Mouse (Mus musculus): ENCODE data around the gene Cstb. TPM values are rescaled to one million over a fixed set of nuclear protein-coding genes. Genes with fewer than 3 reads are reported as not detected.
A peak's percentile ranks its signal among the peaks of the same experiment; 100 is the strongest.

Cstb gene
- polyA plus RNA-seq, 1 experiment from 2014 or later, result 97.0 TPM

DNA sequence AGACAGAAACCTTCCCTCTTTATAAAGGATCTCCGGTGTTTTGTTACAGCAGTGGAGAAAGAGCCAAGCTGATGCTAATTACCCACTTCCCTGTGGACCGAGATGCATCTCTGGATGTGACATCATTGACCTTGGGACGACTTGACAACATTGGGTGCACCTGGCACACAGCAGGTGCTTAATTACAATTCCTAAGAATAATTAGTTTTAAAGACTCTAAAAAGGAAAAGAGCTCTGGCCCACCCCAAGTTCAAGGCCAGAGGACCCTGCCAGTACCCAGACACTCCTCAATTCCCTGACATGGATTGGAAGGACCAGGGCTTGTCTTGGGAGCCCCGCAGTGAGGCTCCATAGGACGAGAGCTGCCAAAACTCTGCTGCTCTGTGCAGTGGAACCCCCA lies 16.1 kb downstream of the Cstb start:
- Histone ChIP-seq H3K27ac (replicated peaks) (no peak overlapping the region), H3K9ac (replicated peaks) (no peak overlapping the region)

GRCm38 (mm10) chr10:78442292-78442691 lies 16.8 kb downstream of the Cstb start:
- no peak for ATAC-seq (ENCODE audit: low FRiP score)
- 97% methylated on average over 3 of the region's 3 CpGs for WGBS
- peaks cover 68% of the 10 kb centered on the region for H3K36me3 ChIP-seq
- H3K9ac ChIP-seq (replicated peaks), result no peak overlapping the region
- no peaks in the 10 kb centered on the region for H3K9me3 ChIP-seq (replicated peaks)
- H3K27ac ChIP-seq (replicated peaks), result no peak overlapping the region
- no peak overlapping the region for H3K4me3 ChIP-seq (replicated peaks)
- H3K4me1 ChIP-seq, result no peaks in the 10 kb centered on the region
- H3K27me3 ChIP-seq (replicated peaks), result no peaks in the 10 kb centered on the region
- H3K4me2 ChIP-seq, result no peak overlapping the region

More for the DNA sequence above, 16.1 kb downstream of the Cstb start:
- no peak for ATAC-seq (ENCODE audit: low FRiP score)
- no peaks in the 10 kb centered on the region for H3K9me3 ChIP-seq (replicated peaks)
- 85% methylated on average over 5 of the region's 5 CpGs for WGBS
- peaks cover 61% of the 10 kb centered on the region for H3K36me3 ChIP-seq
- no peak overlapping the region for H3K4me2 ChIP-seq
- no peaks in the 10 kb centered on the region for H3K27me3 ChIP-seq (replicated peaks)
- H3K4me3 ChIP-seq (replicated peaks), result no peak overlapping the region
- no peaks in the 10 kb centered on the region for H3K4me1 ChIP-seq

DNA sequence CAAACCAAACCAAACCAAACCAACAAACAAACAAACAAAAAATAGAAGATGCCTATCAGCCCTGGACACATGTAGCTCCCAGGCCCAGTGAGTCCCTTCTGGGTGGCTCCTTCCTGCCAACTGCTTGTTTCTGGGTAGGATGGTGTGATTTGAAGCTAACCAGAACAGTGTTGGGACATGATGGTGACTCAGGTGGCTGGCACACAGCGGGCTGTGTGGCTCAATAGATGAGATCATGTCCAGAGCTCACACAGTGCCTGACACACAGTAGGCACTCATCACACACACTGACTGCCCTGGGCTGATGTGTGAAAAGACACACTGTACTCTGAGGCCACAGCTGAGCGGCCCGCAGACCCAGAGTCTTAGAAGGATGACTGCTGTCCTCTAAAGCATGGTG lies 20.7 kb downstream of the Cstb start:
- Histone ChIP-seq H3K9ac (replicated peaks) (no peak overlapping the region), H3K4me1 (no peaks in the 10 kb centered on the region), H3K9me3 (replicated peaks) (no peaks in the 10 kb centered on the region), H3K27ac (replicated peaks) (no peak overlapping the region), H3K36me3 (peaks cover 92% of the 10 kb centered on the region), H3K4me3 (replicated peaks) (no peak overlapping the region), H3K4me2 (no peak overlapping the region), H3K27me3 (replicated peaks) (no peaks in the 10 kb centered on the region)
- WGBS, result 96% methylated on average over 3 of the region's 3 CpGs
- no peak for ATAC-seq (ENCODE audit: low FRiP score)

DNA sequence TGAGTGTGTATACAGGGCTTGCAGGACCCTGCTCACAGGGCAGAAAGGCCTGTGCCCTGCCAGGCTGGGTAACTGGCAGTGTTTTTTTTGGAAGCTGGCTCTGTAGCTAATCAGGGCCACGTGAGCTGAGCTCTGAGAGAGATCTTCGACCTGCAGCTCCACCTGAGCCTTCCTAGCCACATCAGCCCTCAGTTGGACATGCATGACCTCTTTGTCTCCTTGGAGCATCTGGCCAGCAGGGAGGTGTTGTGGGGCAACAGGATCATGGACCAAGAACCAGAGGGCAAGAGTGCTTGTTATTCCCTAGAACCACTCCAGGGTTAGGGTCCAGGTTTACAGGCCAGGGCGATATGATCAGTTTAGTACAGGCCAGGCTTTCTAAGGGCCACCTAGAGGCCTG lies 21.9 kb downstream of the Cstb start:
- Histone ChIP-seq H3K27me3 (replicated peaks) (no peaks in the 10 kb centered on the region), H3K36me3 (peaks cover 82% of the 10 kb centered on the region), H3K4me2 (no peak overlapping the region), H3K27ac (replicated peaks) (no peak overlapping the region), H3K4me1 (peaks cover 2% of the 10 kb centered on the region), H3K4me3 (replicated peaks) (no peak overlapping the region), H3K9ac (replicated peaks) (no peak overlapping the region), H3K9me3 (replicated peaks) (no peaks in the 10 kb centered on the region)
- WGBS, result 91% methylated on average over 3 of the region's 3 CpGs
- no peak for ATAC-seq (ENCODE audit: low FRiP score)

DNA sequence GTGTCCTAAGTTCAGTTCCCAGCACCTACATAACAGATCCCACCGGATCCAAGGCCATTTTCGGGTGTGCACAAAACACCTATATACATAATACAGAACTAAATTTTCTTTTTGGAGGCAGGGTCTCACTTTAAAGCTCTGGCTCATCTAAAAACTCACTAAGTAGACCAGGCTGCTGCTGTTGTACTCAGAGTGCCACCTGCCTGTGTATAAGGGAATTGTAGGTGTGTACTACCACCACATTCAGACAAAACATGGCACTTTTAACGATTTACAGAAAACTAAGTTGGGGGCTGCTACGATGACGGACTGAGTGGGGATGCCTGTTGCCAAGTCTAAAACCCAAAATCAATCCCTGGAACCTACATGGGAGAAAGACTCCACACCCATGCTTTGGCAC lies 25.3 kb downstream of the Cstb start:
- H3K4me3 ChIP-seq (replicated peaks), result no peak overlapping the region
- H3K36me3 ChIP-seq, result peaks cover 51% of the 10 kb centered on the region
- H3K9me3 ChIP-seq (replicated peaks), result no peaks in the 10 kb centered on the region
- ATAC-seq (ENCODE audit: low FRiP score), result no peak
- no peak overlapping the region for H3K27ac ChIP-seq (replicated peaks)
- WGBS, result 94% methylated on average over 5 of the region's 5 CpGs
- H3K27me3 ChIP-seq (replicated peaks), result no peaks in the 10 kb centered on the region
- H3K4me1 ChIP-seq, result peaks cover 21% of the 10 kb centered on the region
- H3K4me2 ChIP-seq, result no peak overlapping the region
- no peak overlapping the region for H3K9ac ChIP-seq (replicated peaks)

GRCm38 (mm10) chr10:78452641-78453040 lies 27.2 kb downstream of the Cstb start:
- Histone ChIP-seq H3K9ac (replicated peaks) (no peak overlapping the region), H3K4me2 (no peak overlapping the region), H3K4me3 (replicated peaks) (no peak overlapping the region), H3K4me1 (peaks cover 37% of the 10 kb centered on the region), H3K27ac (replicated peaks) (peak overlapping the region; percentile 23; the same call in 1 of the 2 replicates), H3K9me3 (replicated peaks) (no peaks in the 10 kb centered on the region), H3K27me3 (replicated peaks) (no peaks in the 10 kb centered on the region), H3K36me3 (peaks cover 33% of the 10 kb centered on the region)
- WGBS, result 14% methylated on average over 4 of the region's 4 CpGs
- no peak for ATAC-seq (ENCODE audit: low FRiP score)

DNA sequence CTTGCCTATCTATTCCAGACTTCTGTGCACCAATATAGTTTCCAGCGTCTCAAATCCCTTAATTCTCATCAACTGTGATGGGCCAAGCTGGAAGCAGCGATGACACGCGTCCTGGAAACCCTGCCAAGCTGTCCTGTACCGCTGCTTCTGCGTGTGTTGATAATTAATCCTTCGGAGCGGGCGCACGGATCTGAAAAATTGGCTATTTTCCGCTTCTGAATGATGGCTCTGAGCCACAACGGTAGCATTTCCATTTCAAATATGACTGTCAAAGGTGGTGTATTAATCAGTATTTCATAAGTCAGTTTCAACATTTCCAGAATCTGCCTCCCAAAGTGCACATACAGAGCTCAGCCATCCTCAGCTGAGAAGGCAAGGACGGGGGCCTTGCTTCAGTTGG lies 31.2 kb downstream of the Cstb start:
- no peaks in the 10 kb centered on the region for H3K27me3 ChIP-seq (replicated peaks)
- 0 out of 2 replicates have a peak, but pooled peaks have one; percentile 4 for ATAC-seq (ENCODE audit: low FRiP score)
- peak overlapping the region; percentile 5; the same call in 1 of the 2 replicates for H3K4me2 ChIP-seq
- no peak overlapping the region for H3K9ac ChIP-seq (replicated peaks)
- peak overlapping the region; percentile 54; the same call in 1 of the 2 replicates for H3K27ac ChIP-seq (replicated peaks)
- H3K4me1 ChIP-seq, result peaks cover 66% of the 10 kb centered on the region
- H3K9me3 ChIP-seq (replicated peaks), result no peaks in the 10 kb centered on the region
- H3K36me3 ChIP-seq, result no peaks in the 10 kb centered on the region
- WGBS, result 53% methylated on average over 13 of the region's 13 CpGs
- no peak overlapping the region for H3K4me3 ChIP-seq (replicated peaks)

DNA sequence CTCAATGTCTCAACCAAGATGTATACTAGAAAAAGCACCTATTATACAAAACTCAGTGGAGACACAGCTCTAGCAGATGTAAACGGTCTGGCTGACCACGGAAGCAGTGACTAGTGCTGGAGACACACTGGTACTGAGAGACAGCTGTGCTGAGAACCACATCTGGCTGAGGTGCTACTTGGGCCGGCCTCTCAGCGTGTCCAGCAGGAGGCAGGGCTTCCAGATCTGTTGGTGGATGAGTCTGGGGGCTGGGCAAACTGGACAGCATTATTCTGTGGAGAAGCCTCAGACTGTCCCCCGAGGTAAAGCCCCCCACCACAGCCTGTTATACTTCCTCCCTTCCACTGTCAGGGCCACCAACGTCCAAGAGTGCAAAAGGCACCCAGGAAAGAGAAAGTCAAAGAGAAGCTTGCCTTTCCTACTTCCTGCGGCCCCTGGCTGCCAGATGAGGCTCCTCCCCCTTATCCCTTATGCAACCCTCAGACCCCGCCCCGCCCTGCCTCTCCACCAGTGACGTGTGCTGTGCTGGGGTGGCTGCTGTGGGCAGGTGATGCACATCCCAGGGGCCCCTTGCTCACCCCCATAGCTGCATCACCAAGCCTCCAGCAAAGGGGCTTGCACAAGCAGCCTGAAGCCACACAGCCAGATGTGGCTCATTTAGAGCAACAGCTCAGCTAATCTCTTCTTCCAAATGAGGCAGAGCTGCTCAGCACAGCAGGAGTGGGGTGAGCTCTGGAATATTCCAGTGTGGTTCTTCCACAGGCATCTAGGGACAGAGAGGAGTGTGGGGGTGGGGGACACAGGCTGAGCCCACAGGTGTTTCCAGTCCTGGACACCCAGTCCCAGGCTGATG lies 32.3 kb downstream of the Cstb start:
- Histone ChIP-seq H3K9ac (replicated peaks) (peak overlapping the region; percentile 17; the same call in 1 of the 2 replicates), H3K4me3 (replicated peaks) (no peak overlapping the region), H3K27ac (replicated peaks) (peak overlapping the region; percentile 68), H3K9me3 (replicated peaks) (no peaks in the 10 kb centered on the region), H3K27me3 (replicated peaks) (no peaks in the 10 kb centered on the region), H3K4me2 (no peak overlapping the region), H3K4me1 (peaks cover 68% of the 10 kb centered on the region), H3K36me3 (no peaks in the 10 kb centered on the region)
- WGBS, result 40% methylated on average over 10 of the region's 10 CpGs
- ATAC-seq (ENCODE audit: low FRiP score), result peak; percentile 36

DNA sequence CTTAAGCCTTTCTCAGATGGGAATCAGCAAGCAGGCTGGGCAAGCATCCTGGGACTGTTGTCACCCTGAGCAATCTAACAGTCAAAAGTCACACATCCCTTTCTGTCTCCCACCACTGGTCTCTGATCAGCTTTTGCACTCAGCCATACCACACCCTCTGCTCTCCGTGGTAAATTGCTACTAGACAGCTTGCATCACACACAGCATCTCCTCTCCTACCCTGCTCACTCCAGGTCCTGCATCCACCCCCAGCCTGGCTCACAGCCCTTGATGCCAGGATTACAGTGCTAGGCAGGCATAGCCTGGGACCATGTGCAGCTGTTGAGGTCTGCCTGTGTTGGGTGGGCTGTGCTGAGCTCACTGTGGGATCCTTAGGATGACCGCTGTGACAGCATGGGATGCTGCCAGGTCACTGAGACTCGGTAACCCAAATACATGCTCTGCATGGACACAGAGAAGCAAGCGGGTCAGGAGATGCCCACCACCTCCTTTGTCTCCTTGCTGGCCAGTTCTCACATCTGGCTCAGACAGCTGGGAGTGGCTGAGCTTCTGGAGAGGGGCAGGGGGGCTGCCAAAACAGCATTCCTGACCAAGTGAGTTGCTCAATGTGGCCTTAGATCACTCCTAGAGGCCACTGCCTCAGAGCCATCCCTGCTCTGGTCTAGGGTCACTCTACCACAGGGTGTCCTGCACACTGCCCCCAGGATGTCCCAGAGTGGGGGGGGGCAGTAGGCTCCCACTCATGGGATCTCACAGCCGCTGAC lies 33.1 kb downstream of the Cstb start:
- H3K27me3 ChIP-seq (replicated peaks), result no peaks in the 10 kb centered on the region
- H3K4me1 ChIP-seq, result peaks cover 71% of the 10 kb centered on the region
- H3K4me2 ChIP-seq, result no peak overlapping the region
- H3K4me3 ChIP-seq (replicated peaks), result no peak overlapping the region
- no peaks in the 10 kb centered on the region for H3K9me3 ChIP-seq (replicated peaks)
- no peaks in the 10 kb centered on the region for H3K36me3 ChIP-seq
- WGBS, result 71% methylated on average over 5 of the region's 5 CpGs
- peak overlapping the region; percentile 68 for H3K27ac ChIP-seq (replicated peaks)
- H3K9ac ChIP-seq (replicated peaks), result peak overlapping the region; percentile 17; the same call in 1 of the 2 replicates
- ATAC-seq (ENCODE audit: low FRiP score), result no peak

GRCm38 (mm10) chr10:78460463-78460862 lies 35.0 kb downstream of the Cstb start:
- Histone ChIP-seq H3K36me3 (no peaks in the 10 kb centered on the region), H3K4me2 (no peak overlapping the region), H3K4me1 (peaks cover 73% of the 10 kb centered on the region), H3K9me3 (replicated peaks) (no peaks in the 10 kb centered on the region), H3K27ac (replicated peaks) (no peak overlapping the region), H3K4me3 (replicated peaks) (no peak overlapping the region), H3K9ac (replicated peaks) (no peak overlapping the region), H3K27me3 (replicated peaks) (no peaks in the 10 kb centered on the region)
- no peak for ATAC-seq (ENCODE audit: low FRiP score)
- 67% methylated on average over 5 of the region's 5 CpGs for WGBS

DNA sequence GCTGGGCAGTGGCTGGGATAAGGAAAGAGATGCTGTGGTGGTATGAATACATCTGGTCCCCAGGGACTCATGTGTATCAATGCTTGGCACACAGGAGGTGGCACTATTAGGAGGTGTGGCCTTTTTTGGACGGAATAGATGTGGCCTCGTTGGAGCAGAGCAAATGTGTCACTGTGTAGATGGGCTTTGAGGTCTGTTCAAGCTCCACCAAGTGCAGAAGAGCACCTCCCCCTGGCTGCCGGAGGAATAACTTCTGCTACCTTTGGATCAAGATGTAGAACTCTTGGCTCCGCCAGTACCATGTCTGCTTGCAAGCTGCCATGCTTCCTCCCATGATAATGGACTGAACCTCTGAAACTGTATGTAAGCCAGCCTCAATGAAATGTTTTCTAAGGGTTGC lies 36.3 kb downstream of the Cstb start:
- Histone ChIP-seq H3K27me3 (replicated peaks) (no peaks in the 10 kb centered on the region), H3K9ac (replicated peaks) (no peak overlapping the region)

More for the DNA sequence above, 36.3 kb downstream of the Cstb start:
- no peak overlapping the region for H3K27ac ChIP-seq (replicated peaks)
- H3K4me3 ChIP-seq (replicated peaks), result no peak overlapping the region
- ATAC-seq (ENCODE audit: low FRiP score), result no peak
- peaks cover 66% of the 10 kb centered on the region for H3K4me1 ChIP-seq
- no peaks in the 10 kb centered on the region for H3K9me3 ChIP-seq (replicated peaks)
- 76% methylated on average over 4 of the region's 4 CpGs for WGBS
- no peak overlapping the region for H3K4me2 ChIP-seq
- no peaks in the 10 kb centered on the region for H3K36me3 ChIP-seq

All from neural tube, embryonic 15.5 days (tissue).